Mouse (Mus musculus): Measurements from ENCODE around the gene Gabra4. TPM values are rescaled to one million over a fixed set of nuclear protein-coding genes. Genes with fewer than 3 reads are reported as not detected.
"Not testable (repeated sequence)": the region's sequence is repeated elsewhere in the genome, so short reads cannot be mapped to it uniquely, and the experiment has no call there.

Gene Gabra4
- polyA plus RNA-seq, 1 experiment from 2014 or later: not detected

DNA sequence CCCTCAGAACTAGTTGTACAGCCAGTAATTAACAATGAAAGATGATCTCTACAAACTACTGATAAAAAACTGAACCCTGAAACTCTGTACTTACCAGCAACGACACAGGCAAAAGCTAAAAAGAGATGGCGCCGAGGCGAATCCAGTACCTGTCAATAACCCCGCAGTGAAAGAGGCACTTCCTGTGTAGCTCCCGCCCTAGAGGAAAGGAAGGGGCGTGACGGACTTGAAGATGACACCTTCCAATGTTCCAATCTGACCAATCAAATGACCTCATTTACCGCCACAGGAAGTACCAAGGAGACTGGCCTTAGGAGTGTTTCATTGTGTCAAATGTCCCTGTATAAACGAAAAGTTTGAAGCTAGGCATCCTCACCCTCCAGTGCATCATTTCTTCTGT lies 110.0 kb downstream of the Gabra4 start, which contains the start of gene Cox7b2:
Gene Cox7b2 (minus strand): TSS at position 127 of the 400 bp plus-strand sequence.
- H3K4me2 ChIP-seq (ENCODE audit: low read depth, low read length): no peak within 1 kb of the TSS
- H3K4me1 ChIP-seq (ENCODE audit: insufficient read depth): no peaks in the 10 kb centered on the region
- no peak within 1 kb of the TSS for H3K4me3 ChIP-seq (ENCODE audit: low read depth, low read length)
- no peak within 1 kb of the TSS for H3K27ac ChIP-seq (ENCODE audit: low read depth)
- no peaks in the 10 kb centered on the region for H3K27me3 ChIP-seq (ENCODE audit: insufficient read depth, low read length)
- DNase-seq (no peak), ATAC-seq (no peak)
- H3K36me3 ChIP-seq (replicated peaks; ENCODE audit: insufficient read depth, low read length): no peaks in the 10 kb centered on the region
- TF ChIP-seq EP300 (IDR thresholded peaks at IDR 0.05; ENCODE audit: low read depth) (no peak), CTCF (IDR thresholded peaks at IDR 0.05; ENCODE audit: low read depth) (no peak)
- 88% methylated on average over 10 of the region's 10 CpGs for WGBS (ENCODE audit: insufficient replicate concordance)
- no peak within 1 kb of the TSS for H3K9ac ChIP-seq (replicated peaks)
- H3K9me3 ChIP-seq (ENCODE audit: low read length): no peaks in the 10 kb centered on the region

DNA sequence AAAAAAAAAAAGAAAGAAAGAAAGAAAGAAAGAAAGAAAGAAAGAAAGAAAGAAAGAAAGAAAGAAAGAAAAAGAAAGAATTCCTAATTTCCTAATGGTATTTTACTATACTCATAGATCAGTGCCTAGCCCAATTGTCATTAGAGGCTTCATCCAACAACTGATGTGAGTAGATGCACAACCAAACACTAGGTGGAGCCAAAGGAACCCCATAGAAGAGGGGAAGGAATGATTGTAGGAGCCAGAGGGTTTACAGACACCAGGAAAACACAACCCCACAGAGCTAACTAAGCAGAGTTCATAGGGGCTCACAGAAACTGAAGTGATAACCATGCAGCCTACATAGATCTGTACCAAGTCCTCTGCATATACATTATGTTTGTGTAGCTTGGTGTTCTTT lies 112.6 kb downstream of the Gabra4 start:
- Histone ChIP-seq H3K4me2 (ENCODE audit: low read depth, low read length) (no peak overlapping the region), H3K9me3 (ENCODE audit: low read length) (no peaks in the 10 kb centered on the region), H3K27ac (ENCODE audit: low read depth) (no peak overlapping the region), H3K4me1 (ENCODE audit: insufficient read depth) (no peaks in the 10 kb centered on the region), H3K9ac (replicated peaks) (no peak overlapping the region), H3K36me3 (replicated peaks; ENCODE audit: insufficient read depth, low read length) (no peaks in the 10 kb centered on the region), H3K27me3 (ENCODE audit: insufficient read depth, low read length) (no peaks in the 10 kb centered on the region), H3K4me3 (ENCODE audit: low read depth, low read length) (no peak overlapping the region)
- ATAC-seq (no peak), DNase-seq (no peak)
- TF ChIP-seq CTCF (IDR thresholded peaks at IDR 0.05; ENCODE audit: low read depth): peak; percentile 33; the same call in 1 of the 2 replicates
- no peak for TF ChIP-seq EP300 (IDR thresholded peaks at IDR 0.05; ENCODE audit: low read depth)

DNA sequence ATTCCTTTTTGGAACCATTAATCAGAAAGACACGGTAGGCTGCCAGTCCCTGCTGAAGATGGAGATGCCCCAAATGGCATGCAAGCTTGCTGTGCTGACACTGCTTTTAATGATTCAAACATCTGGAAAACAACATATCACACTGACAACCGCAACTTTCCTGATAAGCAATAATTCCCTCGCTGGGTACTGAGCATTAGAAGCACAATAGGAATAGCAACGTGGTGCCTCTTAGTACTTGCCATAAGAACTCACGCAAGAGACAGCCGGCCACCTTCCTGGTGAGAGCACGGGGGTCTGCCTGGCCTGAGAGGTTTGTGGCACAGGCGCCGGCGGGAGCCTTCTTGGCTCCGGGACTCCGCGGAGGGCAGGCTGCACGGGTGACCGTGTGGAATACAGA lies 132.6 kb downstream of the Gabra4 start:
- 74% methylated on average over 7 of the region's 15 CpGs for WGBS (ENCODE audit: insufficient replicate concordance)
- not testable (repeated sequence) for DNase-seq; H3K9me3 ChIP-seq (ENCODE audit: low read length); ATAC-seq; H3K27me3 ChIP-seq (ENCODE audit: insufficient read depth, low read length); H3K4me1 ChIP-seq (ENCODE audit: insufficient read depth); H3K4me3 ChIP-seq (ENCODE audit: low read depth, low read length); H3K27ac ChIP-seq (ENCODE audit: low read depth); H3K4me2 ChIP-seq (ENCODE audit: low read depth, low read length); H3K36me3 ChIP-seq (replicated peaks; ENCODE audit: insufficient read depth, low read length); H3K9ac ChIP-seq (replicated peaks)

Other genes with a start within 250 kb of the Gabra4 start
- not detected in 2 replicates for gene Cox7b2, start 110.1 kb downstream of the Gabra4 start, polyA plus RNA-seq (2015; fragmentation: Nextera tagmentation; extraction: Ambion mirVana)
- gene Gabrb1, start 195 bp downstream of the Gabra4 start, polyA plus RNA-seq (2015; fragmentation: Nextera tagmentation; extraction: Ambion mirVana): not detected in 2 replicates